Mouse (Mus musculus): ENCODE measurements around the gene Ctc1. TPM values are rescaled to one million over a fixed set of nuclear protein-coding genes. Genes with fewer than 3 reads are reported as not detected.

Ctc1 gene
- polyA plus RNA-seq, 1 experiment from 2014 or later: 58.8 TPM

DNA sequence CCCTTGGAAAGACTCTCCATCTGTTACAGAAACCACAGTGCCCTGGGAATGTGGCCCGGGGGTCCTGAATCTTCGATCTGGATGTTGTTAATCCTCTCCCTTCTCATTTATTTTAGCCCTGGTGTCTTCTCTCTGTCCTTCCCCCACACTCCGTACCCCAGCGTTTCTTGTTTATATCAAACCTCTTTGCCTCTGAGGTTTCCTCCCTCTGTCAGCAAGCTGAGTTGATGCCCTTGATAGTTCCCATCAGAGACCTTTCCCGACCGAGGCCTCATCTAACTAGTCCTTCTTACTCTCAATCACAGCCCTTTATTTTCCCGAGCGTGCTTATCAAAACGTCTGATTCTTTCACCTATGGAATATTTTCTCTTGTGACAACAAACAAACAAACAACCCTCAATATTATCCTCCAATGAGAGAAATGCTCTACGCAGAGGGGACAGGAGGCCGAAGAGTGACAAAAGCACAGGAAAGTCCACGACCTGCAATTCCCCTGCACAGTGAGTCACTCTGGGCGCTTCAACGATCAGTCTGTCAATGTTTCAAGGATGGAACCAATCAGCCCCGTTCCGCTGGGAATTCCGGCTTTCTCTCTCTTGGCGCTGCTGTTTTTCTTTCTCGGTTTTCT, 43.1 kb downstream of the Ctc1 start:
- ATAC-seq: no peak; the same call in 1 of the 2 replicates
- Histone ChIP-seq H3K9ac (replicated peaks) (peak overlapping the region; percentile 77), H3K27me3 (no peaks in the 10 kb centered on the region), H3K9me3 (no peaks in the 10 kb centered on the region), H3K27ac (peak overlapping the region; percentile 94), H3K4me2 (replicated peaks) (peak overlapping the region; percentile 75), H3K4me1 (replicated peaks) (peaks cover 32% of the 10 kb centered on the region), H3K36me3 (no peaks in the 10 kb centered on the region; the same call in 1 of the 2 replicates), H3K4me3 (replicated peaks) (peak overlapping the region; percentile 93)
- WGBS: under 1% methylated on average over 19 of the region's 19 CpGs

DNA sequence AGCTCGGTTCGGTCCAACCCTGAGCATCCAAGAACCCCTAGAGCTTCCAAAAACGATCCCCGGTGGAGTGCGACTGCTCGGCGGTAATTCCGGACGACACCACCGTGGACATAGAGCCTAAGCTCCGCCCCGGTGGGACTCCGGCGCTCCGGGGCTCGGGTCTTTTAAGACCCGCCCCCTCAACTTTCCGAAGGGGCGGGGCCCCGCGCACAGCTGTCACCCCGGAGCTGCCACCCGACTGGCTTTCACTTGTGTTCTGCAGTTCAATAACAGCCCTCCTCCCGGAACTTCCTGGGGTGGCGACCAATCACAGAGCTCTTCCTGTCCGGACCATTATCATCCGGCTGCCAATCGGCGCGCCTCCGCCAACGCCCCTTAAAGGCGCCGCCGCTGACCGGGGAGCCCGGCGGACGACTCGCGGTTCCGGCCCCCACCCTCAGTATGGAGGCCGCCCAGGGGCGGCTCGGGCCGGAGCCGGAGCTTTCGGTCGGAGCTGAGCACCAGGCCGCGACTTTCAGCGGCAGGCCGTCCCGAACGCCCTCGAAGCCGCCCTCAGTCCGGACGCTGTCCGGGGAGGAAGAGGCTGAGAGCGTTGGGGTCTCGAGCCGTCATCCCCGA, 43.8 kb downstream of the Ctc1 start, which contains the start of gene Borcs6:
Gene Borcs6 (plus strand): TSS at position 361 of the 618 bp plus-strand sequence.
- Histone ChIP-seq H3K27me3 (no peaks in the 10 kb centered on the region), H3K9ac (replicated peaks) (peak within 1 kb of the TSS; percentile 88), H3K4me1 (replicated peaks) (peaks cover 38% of the 10 kb centered on the region), H3K9me3 (no peaks in the 10 kb centered on the region), H3K4me2 (replicated peaks) (peak within 1 kb of the TSS; percentile 96), H3K27ac (peak within 1 kb of the TSS; percentile 94), H3K36me3 (no peaks in the 10 kb centered on the region), H3K4me3 (replicated peaks) (peak within 1 kb of the TSS; percentile 93)
- ATAC-seq: peak; percentile 94
- under 1% methylated on average over 64 of the region's 64 CpGs for WGBS

DNA sequence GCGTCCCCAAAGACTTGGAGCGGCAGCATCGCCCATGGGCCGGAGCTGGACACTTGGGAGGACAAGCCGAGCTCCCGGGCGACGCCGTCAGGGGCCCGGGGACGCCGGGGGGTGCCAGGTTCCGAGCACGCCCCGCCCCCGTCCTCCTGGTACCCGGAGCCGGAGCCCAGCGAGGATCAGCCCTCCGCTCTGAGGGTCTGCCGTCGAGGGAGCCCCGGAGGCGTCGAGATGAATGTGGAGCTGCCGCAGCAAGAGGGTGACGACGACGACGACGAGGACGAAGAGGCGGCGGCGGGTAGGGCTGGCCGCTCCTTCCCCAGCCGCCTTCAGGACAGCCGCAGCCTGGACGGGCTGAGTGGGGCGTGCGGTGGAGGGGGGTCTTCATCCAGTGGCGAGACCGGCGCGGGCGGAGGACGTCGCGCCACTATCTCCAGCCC, 44.3 kb downstream of the Ctc1 start:
- ATAC-seq: peak; percentile 31
- H3K9ac ChIP-seq (replicated peaks): peak overlapping the region; percentile 88

DNA sequence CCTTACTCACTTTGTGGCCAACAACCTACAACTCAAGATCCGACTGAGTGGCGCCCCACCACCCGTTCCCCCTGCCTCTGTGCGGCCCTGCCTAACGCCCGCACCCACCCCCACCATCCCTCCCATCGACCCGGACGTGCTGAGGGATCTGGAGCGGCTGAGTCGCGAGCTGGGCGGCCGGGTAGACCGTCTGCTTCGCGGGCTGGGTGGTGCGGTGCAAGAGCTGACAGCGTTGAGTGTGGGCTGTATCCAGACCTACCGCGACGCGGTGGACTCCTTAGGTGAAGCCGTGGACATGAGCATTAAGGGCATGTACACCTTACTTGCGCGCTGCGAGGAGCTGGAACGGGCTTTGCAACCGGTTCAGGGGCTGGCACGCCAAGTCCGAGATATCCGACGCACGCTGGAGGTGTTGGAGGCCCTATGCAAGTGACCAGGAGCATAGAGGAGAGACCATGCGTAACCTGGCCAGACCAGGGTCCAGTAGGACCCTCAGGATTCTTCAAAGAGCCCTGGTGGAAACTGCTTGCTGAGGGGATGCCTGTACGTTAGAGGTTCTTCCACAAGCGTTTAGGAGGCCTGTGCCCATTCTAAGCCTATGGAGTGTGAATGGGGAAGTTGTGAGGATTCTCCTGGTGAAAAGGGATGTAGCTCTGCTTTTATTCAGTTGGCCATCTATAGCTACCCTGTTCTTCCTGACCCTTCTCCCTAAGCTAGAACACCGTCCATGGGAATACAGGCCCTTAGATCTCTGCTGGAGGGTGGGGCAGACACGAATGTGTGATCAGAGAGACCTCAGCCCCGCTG, 44.9 kb downstream of the Ctc1 start:
- under 1% methylated on average over 40 of the region's 40 CpGs for WGBS
- Histone ChIP-seq H3K27ac (peak overlapping the region; percentile 94), H3K9ac (replicated peaks) (peak overlapping the region; percentile 88)

More for the DNA sequence above, 44.3 kb downstream of the Ctc1 start:
- Histone ChIP-seq H3K27me3 (no peaks in the 10 kb centered on the region), H3K4me3 (replicated peaks) (peak overlapping the region; percentile 93), H3K36me3 (no peaks in the 10 kb centered on the region), H3K9me3 (no peaks in the 10 kb centered on the region), H3K4me1 (replicated peaks) (peaks cover 41% of the 10 kb centered on the region), H3K4me2 (replicated peaks) (peak overlapping the region; percentile 96), H3K27ac (peak overlapping the region; percentile 94)
- under 1% methylated on average over 47 of the region's 49 CpGs for WGBS

DNA sequence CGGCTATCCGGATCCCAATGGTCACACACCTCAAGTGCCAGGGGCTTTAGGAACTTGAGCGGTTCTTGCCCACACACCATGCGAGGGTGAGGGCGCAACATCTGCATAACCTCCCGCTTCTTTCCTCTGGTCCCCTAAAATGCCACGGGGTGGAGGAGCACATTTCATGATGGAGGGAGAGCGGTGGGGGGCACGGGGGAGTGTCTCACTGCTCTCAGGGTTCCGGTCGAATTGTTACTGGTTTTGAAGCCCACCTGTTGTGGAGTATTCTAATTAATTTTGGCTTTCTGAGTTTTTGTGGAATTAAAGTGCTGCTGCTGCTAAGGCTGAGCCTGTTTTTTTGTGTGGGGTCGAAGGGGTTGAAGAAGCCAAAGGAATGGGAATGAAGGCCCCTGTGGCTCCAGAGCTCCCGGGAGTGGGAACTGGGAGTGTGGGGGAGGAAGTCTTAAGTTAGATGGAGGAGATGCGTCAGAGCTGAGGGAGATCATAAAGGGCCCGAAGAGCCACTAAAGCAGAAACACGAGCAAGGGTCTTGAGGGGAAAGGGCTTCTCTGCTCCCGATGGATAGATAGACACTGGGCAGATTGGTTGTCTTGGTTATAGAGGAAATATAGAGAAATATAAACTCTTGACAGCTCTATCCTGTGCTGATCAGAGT, 45.7 kb downstream of the Ctc1 start:
- 8% methylated on average over 17 of the region's 17 CpGs for WGBS
- H3K27ac ChIP-seq: no peak overlapping the region
- no peak for ATAC-seq
- H3K36me3 ChIP-seq: no peaks in the 10 kb centered on the region
- H3K4me1 ChIP-seq (replicated peaks): peaks cover 47% of the 10 kb centered on the region
- H3K4me2 ChIP-seq (replicated peaks): peak overlapping the region; percentile 96
- H3K27me3 ChIP-seq: no peaks in the 10 kb centered on the region
- H3K9me3 ChIP-seq: no peaks in the 10 kb centered on the region
- peak overlapping the region; percentile 93 for H3K4me3 ChIP-seq (replicated peaks)
- peak overlapping the region; percentile 88 for H3K9ac ChIP-seq (replicated peaks)

More for the DNA sequence above, 44.9 kb downstream of the Ctc1 start:
- Histone ChIP-seq H3K4me3 (replicated peaks) (peak overlapping the region; percentile 93), H3K4me2 (replicated peaks) (peak overlapping the region; percentile 96), H3K4me1 (replicated peaks) (peaks cover 41% of the 10 kb centered on the region), H3K36me3 (no peaks in the 10 kb centered on the region), H3K9me3 (no peaks in the 10 kb centered on the region), H3K27me3 (no peaks in the 10 kb centered on the region)
- ATAC-seq: peak; percentile 4; the same call in 1 of the 2 replicates

DNA sequence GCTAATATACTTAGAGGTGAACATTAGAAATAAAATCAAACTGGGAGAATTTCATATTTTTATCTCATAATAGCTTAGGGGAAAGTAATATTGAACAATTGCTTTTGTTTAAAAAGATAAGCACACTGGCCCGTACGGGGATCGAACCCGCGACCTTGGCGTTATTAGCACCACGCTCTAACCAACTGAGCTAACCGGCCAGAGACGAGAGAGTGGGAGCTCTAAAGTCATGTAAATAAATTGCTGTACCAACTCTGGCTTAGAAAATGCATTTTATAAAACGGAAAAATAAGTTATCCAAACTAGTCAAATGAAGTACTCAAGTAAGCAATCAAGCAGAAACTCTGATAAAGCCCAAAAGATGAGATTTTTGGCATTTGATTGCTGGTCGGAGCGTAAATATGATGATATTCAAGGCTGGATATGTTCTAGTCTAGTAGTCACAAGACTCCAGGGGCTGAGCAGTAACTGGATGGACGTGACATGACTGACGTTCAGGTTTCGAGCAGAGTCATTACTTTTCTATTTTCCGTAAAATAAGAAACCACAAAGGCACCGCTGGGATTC, 46.6 kb downstream of the Ctc1 start:
- Histone ChIP-seq H3K27me3 (no peaks in the 10 kb centered on the region), H3K4me3 (replicated peaks) (peak overlapping the region; percentile 93), H3K36me3 (no peaks in the 10 kb centered on the region), H3K4me1 (replicated peaks) (peaks cover 52% of the 10 kb centered on the region), H3K9ac (replicated peaks) (no peak overlapping the region), H3K9me3 (no peaks in the 10 kb centered on the region), H3K4me2 (replicated peaks) (peak overlapping the region; percentile 69), H3K27ac (peak overlapping the region; percentile 27; the same call in 1 of the 2 replicates)
- ATAC-seq: no peak
- WGBS: under 1% methylated on average over 17 of the region's 17 CpGs

DNA sequence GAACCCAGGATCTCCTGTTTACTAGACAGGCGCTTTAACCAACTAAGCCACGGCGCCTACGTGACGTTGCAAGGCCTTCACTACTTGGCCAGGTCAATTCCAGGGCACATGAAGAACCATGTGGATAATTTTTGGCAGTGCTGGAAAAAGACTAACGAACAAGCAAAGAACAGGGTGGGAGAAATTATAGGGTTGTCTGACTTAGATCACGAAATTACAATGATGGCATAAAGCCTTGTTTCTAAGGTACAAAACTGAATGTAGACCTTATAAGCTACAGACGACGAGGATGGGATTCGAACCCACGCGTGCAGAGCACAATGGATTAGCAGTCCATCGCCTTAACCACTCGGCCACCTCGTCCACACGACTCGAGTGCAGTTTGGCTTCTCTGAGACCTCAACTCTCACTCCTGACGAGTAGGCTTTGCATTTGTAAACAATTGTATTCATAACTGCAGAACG, 47.1 kb downstream of the Ctc1 start:
- Histone ChIP-seq H3K9ac (replicated peaks) (no peak overlapping the region), H3K4me2 (replicated peaks) (peak overlapping the region; percentile 69), H3K27me3 (no peaks in the 10 kb centered on the region), H3K9me3 (no peaks in the 10 kb centered on the region), H3K36me3 (no peaks in the 10 kb centered on the region), H3K27ac (peak overlapping the region; percentile 60; the same call in 1 of the 2 replicates), H3K4me3 (replicated peaks) (peak overlapping the region; percentile 93), H3K4me1 (replicated peaks) (peaks cover 49% of the 10 kb centered on the region)
- ATAC-seq: no peak
- under 1% methylated on average over 19 of the region's 19 CpGs for WGBS

DNA sequence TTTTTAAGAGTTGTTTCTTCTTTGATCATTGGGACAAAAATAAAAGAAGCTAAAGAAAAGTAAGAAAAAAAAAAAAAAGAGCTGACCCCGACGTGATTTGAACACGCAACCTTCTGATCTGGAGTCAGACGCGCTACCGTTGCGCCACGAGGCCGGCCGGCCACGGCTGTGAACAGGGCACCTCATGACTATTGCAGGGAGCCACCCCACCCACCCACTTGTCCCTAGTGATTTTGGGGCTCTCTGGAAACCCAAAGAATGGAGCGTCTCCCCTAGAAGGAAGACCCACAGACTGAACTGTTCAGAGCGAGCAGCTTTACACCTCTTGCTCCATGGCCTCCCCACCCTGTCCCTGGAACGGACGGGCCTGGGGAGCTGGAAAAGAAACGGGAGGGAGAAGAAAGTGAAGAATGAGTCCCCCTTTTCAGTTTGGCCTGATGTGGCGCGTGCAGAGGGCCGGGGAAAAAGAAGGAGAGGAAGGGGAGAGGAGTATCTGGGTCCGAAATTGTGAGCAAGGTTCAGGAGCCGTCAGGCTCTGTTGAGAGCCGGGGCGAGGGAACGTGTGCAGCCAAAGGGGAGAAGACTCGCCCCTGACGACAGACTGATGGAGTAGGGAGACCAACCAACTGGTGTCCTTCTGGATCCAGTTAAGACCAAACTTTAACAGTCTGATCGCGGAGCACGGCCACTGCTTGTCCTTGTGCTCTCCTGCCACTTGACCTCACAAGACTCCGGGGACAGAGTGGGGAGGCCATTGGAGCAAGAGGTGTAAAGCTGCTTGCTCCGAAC, 47.9 kb downstream of the Ctc1 start:
- under 1% methylated on average over 31 of the region's 31 CpGs for WGBS
- 0 out of 2 replicates have a peak, but pooled peaks have one; percentile 7 for ATAC-seq

DNA sequence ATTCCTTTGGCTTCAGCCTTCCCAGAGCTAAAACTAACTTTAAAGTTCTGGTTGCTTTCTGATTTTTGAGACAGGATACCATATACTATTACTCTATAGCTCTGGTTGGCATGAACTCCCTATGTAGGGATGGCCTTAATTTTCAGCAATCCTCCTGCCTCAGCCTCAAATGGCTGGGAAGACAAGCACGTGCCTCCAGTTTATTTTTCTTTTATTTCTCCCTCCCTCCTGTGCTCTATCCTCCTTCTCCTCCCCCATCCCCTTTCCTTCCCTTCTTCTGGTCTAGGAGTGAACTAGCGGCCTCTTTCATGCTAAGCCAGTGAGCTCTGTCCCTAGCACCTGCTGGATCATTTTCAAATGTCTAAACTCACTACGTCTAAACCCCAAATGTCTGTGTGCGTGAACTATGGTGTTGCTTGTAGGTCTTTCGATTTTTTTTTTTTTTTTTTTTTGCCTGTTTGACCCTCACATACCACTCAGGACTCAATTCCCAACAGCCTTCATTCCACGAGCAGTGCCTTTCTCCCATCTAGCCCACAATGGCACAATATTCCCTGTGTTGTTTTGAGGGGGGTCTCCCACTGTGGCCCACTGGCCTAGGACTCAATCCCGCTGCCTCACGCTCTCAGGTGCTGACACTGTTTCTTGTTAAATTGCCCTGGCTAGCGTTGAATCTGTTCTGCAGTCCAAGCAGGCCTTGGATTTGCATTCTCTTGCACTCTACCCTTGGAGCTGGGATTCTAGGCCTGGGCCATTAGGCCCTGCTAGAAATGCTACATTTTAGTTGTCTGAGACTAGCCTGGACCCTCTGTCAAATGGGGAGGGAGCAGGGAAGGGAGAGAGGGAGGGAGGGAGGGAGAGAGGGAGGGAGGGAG, 48.8 kb downstream of the Ctc1 start:
- 47% methylated on average over 9 of the region's 9 CpGs for WGBS
- no peaks in the 10 kb centered on the region for H3K27me3 ChIP-seq
- ATAC-seq: no peak
- no peaks in the 10 kb centered on the region for H3K9me3 ChIP-seq
- H3K4me3 ChIP-seq (replicated peaks): peak overlapping the region; percentile 93
- no peaks in the 10 kb centered on the region for H3K36me3 ChIP-seq
- H3K9ac ChIP-seq (replicated peaks): peak overlapping the region; percentile 67; the same call in 1 of the 2 replicates
- H3K4me2 ChIP-seq (replicated peaks): peak overlapping the region; percentile 69
- H3K27ac ChIP-seq: no peak overlapping the region
- peaks cover 39% of the 10 kb centered on the region for H3K4me1 ChIP-seq (replicated peaks)

More for the DNA sequence above, 47.9 kb downstream of the Ctc1 start:
- Histone ChIP-seq H3K4me1 (replicated peaks) (peaks cover 41% of the 10 kb centered on the region), H3K27ac (peak overlapping the region; percentile 60), H3K9ac (replicated peaks) (peak overlapping the region; percentile 67), H3K36me3 (no peaks in the 10 kb centered on the region), H3K4me2 (replicated peaks) (peak overlapping the region; percentile 69), H3K9me3 (no peaks in the 10 kb centered on the region), H3K4me3 (replicated peaks) (peak overlapping the region; percentile 93), H3K27me3 (no peaks in the 10 kb centered on the region)

DNA sequence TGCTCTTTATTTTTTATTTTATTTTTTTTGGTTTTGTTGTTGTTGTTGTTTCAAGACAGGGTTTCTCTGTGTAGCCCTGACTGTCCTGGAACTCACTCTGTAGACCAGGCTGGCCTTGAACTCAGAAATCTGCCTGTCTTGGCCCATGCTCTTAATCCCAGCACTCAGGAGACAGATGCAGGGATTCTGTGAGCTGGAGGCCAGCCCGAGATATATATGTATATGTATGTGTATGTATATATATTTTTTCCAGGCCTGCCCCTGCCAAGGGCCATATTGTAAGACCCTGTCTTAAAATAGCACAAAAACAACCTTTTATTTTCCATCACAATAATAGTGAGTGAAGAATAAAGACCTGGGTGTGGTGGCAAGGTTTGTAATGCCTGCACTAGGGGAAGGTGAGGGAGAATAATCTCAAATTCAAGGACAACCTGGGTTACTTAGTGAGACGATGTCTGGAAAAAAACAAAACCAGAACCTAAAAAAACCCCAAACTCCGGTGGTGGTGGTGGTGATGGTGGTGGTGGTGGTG, 49.7 kb downstream of the Ctc1 start:
- no peak overlapping the region for H3K9ac ChIP-seq (replicated peaks)
- ATAC-seq: no peak
- H3K27me3 ChIP-seq: no peaks in the 10 kb centered on the region
- H3K4me1 ChIP-seq (replicated peaks): peaks cover 40% of the 10 kb centered on the region
- no peak overlapping the region for H3K27ac ChIP-seq
- H3K9me3 ChIP-seq: no peaks in the 10 kb centered on the region
- H3K4me3 ChIP-seq (replicated peaks): peak overlapping the region; percentile 43; the same call in 1 of the 2 replicates
- H3K36me3 ChIP-seq: no peaks in the 10 kb centered on the region
- peak overlapping the region; percentile 78 for H3K4me2 ChIP-seq (replicated peaks)
- WGBS: 49% methylated on average over 3 of the region's 3 CpGs

All from midbrain, embryonic 13.5 days (tissue).